17 mouse cellular contexts compared by ENCODE assay signal in the genomic region with DNA sequence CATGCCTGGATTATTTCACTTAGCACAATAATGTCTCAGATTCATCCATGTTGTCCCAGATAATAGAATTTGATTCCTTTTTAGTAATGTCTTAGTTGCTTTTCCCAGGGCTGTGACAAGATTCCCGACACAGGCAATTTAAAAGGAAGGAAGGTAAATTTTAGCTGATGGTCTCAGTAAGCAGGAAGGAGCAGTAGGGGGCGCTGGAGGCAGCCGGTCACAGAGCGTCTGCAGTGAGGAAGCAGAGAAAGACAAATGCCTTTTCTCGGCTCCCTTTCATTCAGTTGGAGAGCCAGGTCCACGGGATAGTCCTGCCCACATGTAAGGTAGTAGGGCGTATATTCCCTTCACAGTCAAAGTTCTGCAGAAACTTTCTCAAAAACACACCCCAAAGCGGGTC. TPM values are rescaled to one million over a fixed set of nuclear protein-coding genes. Genes with fewer than 3 reads are reported as not detected.
A peak's percentile ranks its signal among the peaks of the same experiment; 100 is the strongest.
DNase-seq lines count a peak whose midpoint lies in the region; ATAC-seq and TF ChIP-seq lines count a peak whose summit lies in the region.
"Had no signal": no experiment of that assay in that cellular context is flagged by ENCODE, and none has a peak within 500 bp of the region (broad histone marks: within the 10 kb centered on the region; RNA-seq: fewer than 3 reads in every experiment).

No protein-coding gene starts in this region.

- no peaks in the 10 kb centered on the region for H3K27me3 ChIP-seq in liver, embryonic 11.5 days (replicated peaks; ENCODE audit: control insufficient read depth, insufficient read depth, low read length)
- H3K27me3 ChIP-seq in E14TG2a.4 (ENCODE audit: insufficient read depth, low read length): no peaks in the 10 kb centered on the region; the same call in 1 of the 2 replicates
- H3K27me3 ChIP-seq in liver, embryonic 14.5 days (ENCODE audit: control insufficient read depth, insufficient read depth, low read length): no peaks in the 10 kb centered on the region
- no peaks in the 10 kb centered on the region for H3K27me3 ChIP-seq in midbrain, embryonic 15.5 days (replicated peaks)
- no peaks in the 10 kb centered on the region for H3K27me3 ChIP-seq in midbrain, embryonic 10.5 days (ENCODE audit: low read depth, poor library complexity, severe bottlenecking)
- H3K27me3 ChIP-seq: embryonic facial prominence, embryonic 12.5 days; heart, embryonic 15.5 days; hindbrain, embryonic 15.5 days; liver, embryonic 15.5 days; midbrain, embryonic 12.5 days; neural tube, embryonic 12.5 days had no signal

- no peak overlapping the region for H3K27ac ChIP-seq in liver, embryonic 11.5 days (ENCODE audit: low read depth, low read length)
- no peak overlapping the region for H3K27ac ChIP-seq in liver, embryonic 14.5 days
- no peak overlapping the region for H3K27ac ChIP-seq in midbrain, embryonic 15.5 days
- no peak overlapping the region for H3K27ac ChIP-seq in midbrain, embryonic 10.5 days (replicated peaks)
- H3K27ac ChIP-seq: embryonic facial prominence, embryonic 12.5 days; heart, embryonic 15.5 days; hindbrain, embryonic 15.5 days; liver, embryonic 15.5 days; midbrain, embryonic 12.5 days; neural tube, embryonic 12.5 days had no signal

- no peaks in the 10 kb centered on the region for H3K4me1 ChIP-seq in liver, embryonic 11.5 days (replicated peaks; ENCODE audit: control insufficient read depth, insufficient read depth, low read length)
- peaks cover 3% of the 10 kb centered on the region; the same call in 1 of the 2 replicates for H3K4me1 ChIP-seq in E14TG2a.4 (replicated peaks; ENCODE audit: low read depth, low read length)
- H3K4me1 ChIP-seq in liver, embryonic 14.5 days (replicated peaks; ENCODE audit: control insufficient read depth in 2 of 2, insufficient read depth in 2 of 2, low read length in 1 of 2): no peaks in the 10 kb centered on the region; a peak in 1 of 4 replicates
- H3K4me1 ChIP-seq in midbrain, embryonic 15.5 days: no peaks in the 10 kb centered on the region
- H3K4me1 ChIP-seq in midbrain, embryonic 10.5 days: no peaks in the 10 kb centered on the region
- H3K4me1 ChIP-seq: embryonic facial prominence, embryonic 12.5 days; heart, embryonic 15.5 days; hindbrain, embryonic 15.5 days; liver, embryonic 15.5 days; midbrain, embryonic 12.5 days; neural tube, embryonic 12.5 days had no signal

- TF ChIP-seq CTCF in E14TG2a.4 (conservative IDR thresholded peaks at IDR 0.05; ENCODE audit: low read length): peak; percentile 73
- TF ChIP-seq CTCF in liver, embryonic 14.5 days (IDR thresholded peaks at IDR 0.05; ENCODE audit: low read depth): 0 out of 2 replicates have a peak, but pooled peaks have one; percentile 33

- H3K9ac ChIP-seq in liver, embryonic 11.5 days (ENCODE audit: low read depth, low read length): no peak overlapping the region
- no peak overlapping the region for H3K9ac ChIP-seq in liver, embryonic 14.5 days (replicated peaks)
- H3K9ac ChIP-seq in midbrain, embryonic 15.5 days: no peak overlapping the region
- H3K9ac ChIP-seq: embryonic facial prominence, embryonic 12.5 days; heart, embryonic 15.5 days; hindbrain, embryonic 15.5 days; liver, embryonic 15.5 days; midbrain, embryonic 12.5 days; neural tube, embryonic 12.5 days had no signal

- 66% methylated on average over 8 of the region's 8 CpGs for WGBS in liver, embryonic 11.5 days
- WGBS in liver, embryonic 14.5 days (ENCODE audit: insufficient replicate concordance): 50% methylated on average over 8 of the region's 8 CpGs
- 69% methylated on average over 8 of the region's 8 CpGs for whole genome bisulfite sequencing in midbrain, embryonic 15.5 days
- WGBS in midbrain, embryonic 10.5 days: 75% methylated on average over 8 of the region's 8 CpGs

- H3K4me2 ChIP-seq in liver, embryonic 11.5 days: no peak overlapping the region
- H3K4me2 ChIP-seq in liver, embryonic 14.5 days (ENCODE audit: low read depth): no peak overlapping the region
- H3K4me2 ChIP-seq in midbrain, embryonic 15.5 days: no peak overlapping the region
- H3K4me2 ChIP-seq: embryonic facial prominence, embryonic 12.5 days; heart, embryonic 15.5 days; hindbrain, embryonic 15.5 days; liver, embryonic 15.5 days; midbrain, embryonic 12.5 days; neural tube, embryonic 12.5 days had no signal

- H3K36me3 ChIP-seq in liver, embryonic 11.5 days (ENCODE audit: control insufficient read depth, insufficient read depth, low read length): no peaks in the 10 kb centered on the region
- no peaks in the 10 kb centered on the region for H3K36me3 ChIP-seq in E14TG2a.4 (ENCODE audit: insufficient read depth, low read length)
- no peaks in the 10 kb centered on the region for H3K36me3 ChIP-seq in liver, embryonic 14.5 days (replicated peaks; ENCODE audit: control insufficient read depth, insufficient read depth, low read depth)
- H3K36me3 ChIP-seq in midbrain, embryonic 15.5 days (replicated peaks): no peaks in the 10 kb centered on the region
- no peaks in the 10 kb centered on the region for H3K36me3 ChIP-seq in midbrain, embryonic 10.5 days
- H3K36me3 ChIP-seq: embryonic facial prominence, embryonic 12.5 days; heart, embryonic 15.5 days; hindbrain, embryonic 15.5 days; liver, embryonic 15.5 days; midbrain, embryonic 12.5 days; neural tube, embryonic 12.5 days had no signal

- peak; percentile 5 for DNase-seq in CD4-positive, CD25-positive, alpha-beta regulatory T cell, adult 2 months (ENCODE audit: low read depth, low spot score)
- DNase-seq in liver: peak; percentile 9
- no peak for DNase-seq in liver, embryonic 11.5 days (ENCODE audit: low spot score)
- no peak for DNase-seq in liver, embryonic 14.5 days (ENCODE audit: low read depth in 3 of 3, low spot score in 3 of 3)
- DNase-seq in midbrain, embryonic 10.5 days (ENCODE audit: low spot score): no peak
- DNase-seq: cerebellum, adult 9-10 months; kidney, postnatal 14 days; right cerebral cortex, adult 18-20 months had no signal

- no peaks in the 10 kb centered on the region for H3K9me3 ChIP-seq in liver, embryonic 11.5 days (ENCODE audit: control insufficient read depth, low read length)
- H3K9me3 ChIP-seq in E14TG2a.4 (ENCODE audit: low read length): no peaks in the 10 kb centered on the region
- H3K9me3 ChIP-seq in liver, embryonic 14.5 days (ENCODE audit: control insufficient read depth, low read length): no peaks in the 10 kb centered on the region
- no peaks in the 10 kb centered on the region for H3K9me3 ChIP-seq in midbrain, embryonic 15.5 days
- no peaks in the 10 kb centered on the region for H3K9me3 ChIP-seq in midbrain, embryonic 10.5 days (replicated peaks)
- H3K9me3 ChIP-seq: embryonic facial prominence, embryonic 12.5 days; heart, embryonic 15.5 days; hindbrain, embryonic 15.5 days; liver, embryonic 15.5 days; midbrain, embryonic 12.5 days; neural tube, embryonic 12.5 days had no signal

- ATAC-seq in CD4-positive, CD25-positive, alpha-beta regulatory T cell, adult 4 months: no peak
- no peak for ATAC-seq in liver, embryonic 11.5 days (replicated peaks; ENCODE audit: low FRiP score)
- ATAC-seq in liver, embryonic 14.5 days (ENCODE audit: insufficient read depth): no peak
- ATAC-seq in midbrain, embryonic 15.5 days (replicated peaks): no peak

- no peak for TF ChIP-seq EP300 in liver, embryonic 14.5 days (IDR thresholded peaks at IDR 0.05; ENCODE audit: low read depth)

- H3K4me3 ChIP-seq in liver, embryonic 11.5 days (ENCODE audit: low read depth, low read length): no peak overlapping the region
- peak overlapping the region; percentile 17; the same call in 1 of the 2 replicates for H3K4me3 ChIP-seq in E14TG2a.4 (replicated peaks; ENCODE audit: low read length)
- no peak overlapping the region for H3K4me3 ChIP-seq in liver, embryonic 14.5 days (ENCODE audit: insufficient read depth in 1 of 2, low read depth in 2 of 2, low read length in 2 of 2)
- H3K4me3 ChIP-seq in midbrain, embryonic 15.5 days: no peak overlapping the region
- no peak overlapping the region for H3K4me3 ChIP-seq in midbrain, embryonic 10.5 days
- H3K4me3 ChIP-seq: embryonic facial prominence, embryonic 12.5 days; heart, embryonic 15.5 days; hindbrain, embryonic 15.5 days; liver, embryonic 15.5 days; midbrain, embryonic 12.5 days; neural tube, embryonic 12.5 days had no signal

RNA-seq across cellular contexts. Expression of gene Wwc2, which starts 32.5 kb away (rescaled TPM):
- polyA plus RNA-seq in CD4-positive, CD25-positive, alpha-beta regulatory T cell, adult 4 months (2017; shearing (Covaris generic)): under 1 TPM; 0.24 to 0.31 TPM
- polyA plus RNA-seq in liver, embryonic 11.5 days (2014; fragmentation: Nextera tagmentation; extraction: Ambion mirVana): 6.2 and 7.3 TPM in 2 replicates
- 0.63 and 0.90 TPM in 2 replicates for polyA plus RNA-seq in liver, embryonic 14.5 days (2012; rRNA removed)
- polyA plus RNA-seq in liver, embryonic 14.5 days (2014; fragmentation: Nextera tagmentation; extraction: Ambion mirVana): 1.0 TPM in 2 replicates
- 5.6 and 5.9 TPM in 2 replicates for polyA plus RNA-seq in midbrain, embryonic 15.5 days (2015; fragmentation: Nextera tagmentation; extraction: Ambion mirVana)
- 7.1 and 7.6 TPM in 2 replicates for polyA plus RNA-seq in midbrain, embryonic 10.5 days (2016; fragmentation: Nextera tagmentation; extraction: Ambion mirVana)

Comparison
In these comparisons a context has a peak if more than half of its experiments do, and no peak if none do; other contexts are left out.
1. DNase-seq: peak in CD4-positive, CD25-positive, alpha-beta regulatory T cell, adult 2 months (single experiment) and liver (single experiment); none in liver, embryonic 11.5 days (single experiment), liver, embryonic 14.5 days (0 of 3) and midbrain, embryonic 10.5 days (single experiment).